Mouse (Mus musculus) embryonic facial prominence, embryonic 13.5 days (tissue): ENCODE data around the gene Serpina3n. TPM values are rescaled to one million over a fixed set of nuclear protein-coding genes. Genes with fewer than 3 reads are reported as not detected.

Source experiments
- ATAC-seq: fragments of 200-750 bp; cut with Nextera tagmentation; 2 replicates; pipeline ENCODE4 v1.8.0; 2017; ENCODE audit warnings: low read depth; ENCODE audit not compliant: insufficient number of reproducible peaks, insufficient read depth, low FRiP score, low TSS enrichment
- H3K27ac ChIP-seq: fragments of 300-500 bp; sonication (generic); 2 replicates; pipeline ENCODE4 v1.5.1; 2015; ENCODE audit warnings: moderate library complexity, mild to moderate bottlenecking, inconsistent platforms
- H3K27me3 ChIP-seq: fragments of 300-500 bp; sonication (generic); 2 replicates; pipeline ENCODE4 v1.6.1; 2015; ENCODE audit warnings: mild to moderate bottlenecking, inconsistent platforms
- H3K36me3 ChIP-seq: fragments of 300-500 bp; sonication (generic); 2 replicates; pipeline ENCODE4 v1.6.1; 2015; ENCODE audit warnings: mild to moderate bottlenecking, inconsistent platforms
- H3K4me1 ChIP-seq: fragments of 300-500 bp; sonication (generic); 2 replicates; pipeline ENCODE4 v1.6.1; 2015; ENCODE audit warnings: inconsistent platforms
- H3K4me2 ChIP-seq: fragments of 300-500 bp; sonication (generic); 2 replicates; pipeline ENCODE4 v1.6.1; 2015; ENCODE audit warnings: moderate library complexity, mild to moderate bottlenecking, inconsistent platforms
- H3K4me3 ChIP-seq: fragments of 300-500 bp; sonication (generic); 2 replicates; pipeline ENCODE4 v1.5.1; 2015; ENCODE audit warnings: mild to moderate bottlenecking, inconsistent platforms
- H3K9ac ChIP-seq: fragments of 300-500 bp; sonication (generic); 2 replicates; pipeline ENCODE4 v1.6.1; 2015; ENCODE audit warnings: mild to moderate bottlenecking, inconsistent platforms
- H3K9me3 ChIP-seq: fragments of 300-500 bp; sonication (generic); 2 replicates; pipeline ENCODE4 v1.6.1; 2016; ENCODE audit warnings: inconsistent platforms
- WGBS: fragments of 180-500 bp; shearing (Covaris S2); methylation state at CpG from one replicate; pipeline ENCODE4 v1.1.7; 2015; ENCODE audit warnings: mixed read lengths; 5-methylcytosine and 5-hydroxymethylcytosine counted together
- polyA plus RNA-seq: library from polyadenylated mRNA; unstranded; fragments of >200 nt; fragmentation: Nextera tagmentation; extraction: Ambion mirVana; gene quantifications from 2 replicates; pipeline ENCODE4 v1.2.1, GENCODE M21; 2015

Gene Serpina3n
- polyA plus RNA-seq, 1 experiment from 2014 or later: not detected

DNA sequence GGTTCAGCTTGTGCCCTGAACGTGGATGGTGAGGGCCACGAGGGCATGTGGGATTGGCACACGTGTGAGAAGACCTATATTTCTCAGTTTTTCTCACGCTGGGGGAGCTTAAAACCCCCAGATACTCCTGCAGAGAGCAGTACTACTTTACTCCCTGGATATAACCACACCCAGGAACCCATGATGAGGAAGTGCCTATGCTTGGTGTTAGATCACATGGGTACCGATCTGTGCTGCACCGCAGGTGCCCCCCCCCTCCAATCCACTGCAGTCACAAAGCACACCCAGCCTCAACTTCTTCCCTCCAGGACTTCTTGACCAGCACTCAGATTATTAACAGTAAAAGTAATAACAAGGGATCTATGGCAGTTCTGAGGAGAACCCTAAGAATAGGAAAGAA lies 6.0 kb downstream of the Serpina3n start:
- Histone ChIP-seq H3K4me3 (no peak overlapping the region), H3K36me3 (no peaks in the 10 kb centered on the region), H3K27me3 (peaks cover 3% of the 10 kb centered on the region; the same call in 1 of the 2 replicates), H3K4me2 (no peak overlapping the region), H3K9me3 (no peaks in the 10 kb centered on the region), H3K9ac (no peak overlapping the region), H3K4me1 (peaks cover 5% of the 10 kb centered on the region; the same call in 1 of the 2 replicates), H3K27ac (no peak overlapping the region)
- ATAC-seq: no peak
- WGBS: 85% methylated on average over 6 of the region's 6 CpGs

DNA sequence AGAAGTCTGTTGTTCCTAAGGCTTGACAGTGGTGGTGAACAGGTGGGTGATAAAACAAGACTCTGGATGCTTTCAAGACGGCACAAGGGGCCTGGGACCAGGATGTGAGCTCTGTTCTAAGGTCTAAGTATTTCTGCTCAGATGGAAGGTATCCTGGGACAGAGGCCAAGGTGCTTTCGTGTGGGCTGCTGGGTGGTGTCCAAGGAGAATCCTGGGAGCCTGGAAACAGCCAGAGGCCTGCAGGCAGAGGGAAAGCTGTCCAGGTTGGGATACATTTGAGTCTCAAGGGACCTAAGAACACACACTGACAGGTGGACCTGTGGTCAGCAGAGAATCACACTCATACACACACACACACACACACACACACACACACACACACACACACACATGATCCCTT lies 8.0 kb downstream of the Serpina3n start:
- ATAC-seq: no peak
- H3K4me3 ChIP-seq: no peak overlapping the region
- no peak overlapping the region for H3K27ac ChIP-seq
- no peak overlapping the region for H3K4me2 ChIP-seq
- no peaks in the 10 kb centered on the region for H3K27me3 ChIP-seq
- peaks cover 5% of the 10 kb centered on the region; the same call in 1 of the 2 replicates for H3K4me1 ChIP-seq
- no peaks in the 10 kb centered on the region for H3K36me3 ChIP-seq
- H3K9ac ChIP-seq: no peak overlapping the region
- WGBS: 70% methylated on average over 2 of the region's 2 CpGs
- no peaks in the 10 kb centered on the region for H3K9me3 ChIP-seq

DNA sequence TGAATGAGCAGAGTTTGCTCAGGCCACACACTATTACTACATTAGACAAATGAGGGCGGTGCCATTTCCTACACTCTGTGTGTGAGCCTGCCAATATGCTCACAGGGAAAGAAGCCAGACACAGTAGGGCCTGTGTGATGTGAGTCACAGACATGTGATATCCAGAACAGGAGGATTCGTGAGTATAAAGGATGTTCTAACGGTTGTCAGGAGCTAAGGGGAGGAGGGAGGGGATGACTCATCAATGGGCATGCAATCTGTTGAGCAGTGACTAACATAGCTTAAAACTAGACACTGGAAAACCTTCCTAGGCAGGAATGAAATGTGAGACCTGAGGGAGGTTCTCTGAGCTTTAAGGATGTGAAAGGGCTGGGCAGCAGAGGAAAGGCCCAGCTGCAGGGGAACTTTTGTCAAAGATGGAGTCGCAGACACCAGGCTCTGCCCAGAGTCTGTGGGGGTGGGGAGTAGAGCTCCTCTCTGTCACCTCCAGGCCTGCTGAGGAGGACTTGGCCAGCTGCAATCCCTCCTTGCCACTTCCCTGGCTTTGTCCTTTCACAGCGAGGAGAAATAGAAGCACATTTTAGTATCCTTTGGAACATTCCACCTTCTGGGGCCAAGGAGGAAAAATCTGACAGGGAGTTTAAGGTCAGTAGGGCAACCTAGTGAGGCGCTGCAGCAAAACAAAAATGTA lies 9.2 kb downstream of the Serpina3n start:
- no peaks in the 10 kb centered on the region for H3K36me3 ChIP-seq
- no peak overlapping the region for H3K4me3 ChIP-seq
- no peak overlapping the region for H3K9ac ChIP-seq
- H3K4me2 ChIP-seq: no peak overlapping the region
- H3K27me3 ChIP-seq: no peaks in the 10 kb centered on the region
- H3K4me1 ChIP-seq: peaks cover 5% of the 10 kb centered on the region; the same call in 1 of the 2 replicates
- 40% methylated on average over 6 of the region's 6 CpGs for WGBS
- no peak for ATAC-seq
- H3K9me3 ChIP-seq: no peaks in the 10 kb centered on the region
- H3K27ac ChIP-seq: no peak overlapping the region

DNA sequence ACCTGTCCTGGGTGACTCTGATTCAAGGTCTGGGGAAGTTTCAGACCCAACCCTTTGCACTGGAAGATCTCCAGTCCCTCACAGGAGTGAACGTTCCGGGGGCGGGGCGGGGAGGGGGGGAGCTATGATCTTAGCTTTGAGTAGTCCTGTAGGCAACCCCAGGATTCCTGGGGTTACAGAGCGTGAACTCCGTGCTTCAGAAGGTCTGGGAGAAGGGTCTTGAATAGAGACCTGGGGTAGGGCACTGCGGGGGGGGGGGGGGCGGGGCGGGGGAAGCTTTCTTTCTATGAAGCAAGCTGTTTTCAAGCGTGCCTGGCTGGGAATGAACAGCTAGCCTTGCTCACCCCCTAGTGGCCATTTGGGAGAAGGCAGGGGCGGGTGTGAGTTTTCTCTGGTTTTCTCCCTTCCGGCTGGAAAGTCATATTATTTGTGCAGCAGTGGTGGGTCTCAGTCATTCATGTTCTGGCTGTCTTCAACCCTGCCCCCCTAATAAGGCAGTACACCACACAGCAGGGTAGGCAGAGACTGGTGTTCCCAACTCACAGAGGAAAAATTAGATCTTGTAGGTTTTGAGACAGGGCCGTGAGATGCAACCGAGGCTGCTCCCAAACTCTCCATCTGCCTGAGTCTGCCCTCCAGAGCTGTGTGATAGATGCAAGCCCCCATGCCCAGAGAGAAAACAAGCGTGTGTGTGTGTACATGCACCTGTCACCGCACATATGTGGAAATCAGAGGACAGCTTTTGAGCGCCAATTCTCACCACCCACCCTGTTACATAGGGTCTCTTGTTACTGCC lies 12.0 kb downstream of the Serpina3n start:
- WGBS: 18% methylated on average over 15 of the region's 17 CpGs
- H3K4me2 ChIP-seq: peak overlapping the region; percentile 57
- H3K9me3 ChIP-seq: no peaks in the 10 kb centered on the region
- no peak overlapping the region for H3K27ac ChIP-seq
- no peaks in the 10 kb centered on the region for H3K27me3 ChIP-seq
- no peaks in the 10 kb centered on the region for H3K36me3 ChIP-seq
- peak overlapping the region; percentile 30 for H3K4me3 ChIP-seq
- no peak for ATAC-seq
- H3K4me1 ChIP-seq: peaks cover 5% of the 10 kb centered on the region; the same call in 1 of the 2 replicates
- no peak overlapping the region for H3K9ac ChIP-seq

DNA sequence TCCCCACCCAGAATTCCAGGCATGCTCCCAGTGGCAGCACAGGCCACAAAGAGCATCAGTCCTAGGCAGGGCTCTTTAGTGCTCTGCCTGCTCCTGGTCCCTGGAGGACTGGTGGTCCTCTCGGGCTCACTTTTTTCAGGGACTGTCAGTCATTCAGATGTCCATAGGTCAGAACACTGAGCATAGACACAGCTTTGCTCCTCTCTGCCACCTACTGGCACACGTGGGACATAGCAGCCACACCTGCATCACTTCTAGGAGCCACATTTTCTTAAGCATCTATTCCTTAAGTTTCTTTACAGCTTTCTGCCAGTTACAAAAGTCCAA lies 12.6 kb downstream of the Serpina3n start:
- Histone ChIP-seq H3K27ac (no peak overlapping the region), H3K4me2 (no peak overlapping the region), H3K9ac (no peak overlapping the region), H3K9me3 (no peaks in the 10 kb centered on the region), H3K4me3 (no peak overlapping the region), H3K27me3 (no peaks in the 10 kb centered on the region), H3K4me1 (peaks cover 5% of the 10 kb centered on the region; the same call in 1 of the 2 replicates), H3K36me3 (no peaks in the 10 kb centered on the region)
- ATAC-seq: 0 out of 2 replicates have a peak, but pooled peaks have one; percentile 23
- 9% methylated on average over 2 of the region's 2 CpGs for WGBS

DNA sequence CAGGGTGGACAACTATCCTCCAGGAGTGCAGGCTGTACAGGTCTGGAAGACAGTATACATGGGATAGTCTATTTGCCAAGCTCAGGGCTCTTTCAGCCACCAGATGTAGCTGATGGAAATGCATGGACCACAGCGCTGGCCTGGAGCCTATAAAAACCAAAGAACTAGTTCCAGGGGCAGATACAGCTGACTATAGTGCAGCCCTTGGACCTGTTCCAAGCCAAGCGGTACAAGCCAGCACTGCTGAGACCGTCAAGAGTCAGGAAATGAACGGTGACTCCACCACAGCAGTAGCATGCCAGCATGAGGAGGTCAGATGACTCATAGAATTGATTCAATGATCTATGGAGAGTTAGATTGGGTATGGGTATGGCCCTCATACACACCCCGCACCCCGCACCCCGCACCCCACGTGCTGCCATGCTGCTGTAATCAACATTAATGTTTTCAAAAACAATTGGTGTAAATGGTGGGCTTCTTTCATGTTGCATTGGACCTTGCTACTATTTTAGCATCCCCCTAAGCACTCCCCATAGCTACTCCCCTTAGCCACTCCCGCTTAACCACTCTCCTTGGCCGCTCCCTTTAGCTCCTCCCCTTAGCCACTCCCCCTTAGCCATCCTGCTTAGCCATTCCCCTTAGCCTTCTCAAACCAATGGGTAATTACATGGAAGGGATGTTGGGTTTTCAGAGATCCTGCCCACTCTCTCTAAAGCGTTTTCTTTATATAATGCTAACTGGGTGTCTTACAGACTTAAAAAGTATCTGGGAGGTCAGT lies 16.3 kb downstream of the Serpina3n start:
- H3K4me1 ChIP-seq: no peaks in the 10 kb centered on the region
- no peak overlapping the region for H3K9ac ChIP-seq
- no peak for ATAC-seq
- no peak overlapping the region for H3K4me3 ChIP-seq
- H3K27ac ChIP-seq: no peak overlapping the region
- no peaks in the 10 kb centered on the region for H3K9me3 ChIP-seq
- no peaks in the 10 kb centered on the region for H3K27me3 ChIP-seq
- H3K4me2 ChIP-seq: no peak overlapping the region
- 72% methylated on average over 11 of the region's 11 CpGs for WGBS
- no peaks in the 10 kb centered on the region for H3K36me3 ChIP-seq

DNA sequence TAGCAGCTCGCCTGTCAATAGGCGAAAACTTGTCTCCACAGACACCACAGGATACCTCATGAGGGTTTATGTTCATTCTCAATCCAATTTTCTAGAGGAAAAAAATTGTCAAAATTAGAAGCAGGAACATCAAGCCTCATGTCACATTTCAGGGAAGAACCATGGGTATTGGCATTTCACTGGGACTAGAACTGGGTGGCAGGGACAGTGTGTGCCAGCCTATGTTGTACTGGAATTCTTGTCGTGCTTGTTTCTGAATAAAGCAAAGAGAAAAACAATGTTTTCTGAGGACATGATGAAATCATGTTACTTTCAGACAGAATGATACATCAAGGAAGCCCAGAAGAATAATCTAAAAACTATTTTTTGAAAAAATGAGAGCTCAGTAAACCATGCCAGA lies 19.1 kb downstream of the Serpina3n start:
- no peaks in the 10 kb centered on the region for H3K27me3 ChIP-seq
- WGBS: 73% methylated on average over 3 of the region's 3 CpGs

DNA sequence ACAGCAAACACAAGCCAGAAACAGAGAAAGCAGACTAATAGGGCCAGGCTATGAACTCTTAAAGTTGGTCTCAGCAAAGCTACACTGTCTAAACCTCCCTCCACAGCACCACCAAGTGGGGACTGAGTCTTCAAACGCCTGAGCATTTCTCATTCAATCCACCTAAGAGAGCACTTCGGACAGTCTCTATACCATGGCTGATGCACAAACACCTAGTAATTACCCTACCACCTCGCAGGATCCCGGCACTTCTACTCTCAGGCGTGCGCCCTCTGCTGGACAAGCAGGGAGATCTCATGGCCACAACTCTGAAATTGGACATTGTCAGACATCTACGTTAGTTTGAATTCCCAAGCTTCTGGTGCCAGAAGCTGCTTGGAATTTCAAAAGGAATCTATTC lies 20.4 kb downstream of the Serpina3n start:
- no peak for ATAC-seq

More for the DNA sequence above, 19.1 kb downstream of the Serpina3n start:
- H3K36me3 ChIP-seq: no peaks in the 10 kb centered on the region
- no peak overlapping the region for H3K9ac ChIP-seq
- H3K4me1 ChIP-seq: no peaks in the 10 kb centered on the region
- H3K4me2 ChIP-seq: no peak overlapping the region
- no peak overlapping the region for H3K27ac ChIP-seq
- no peaks in the 10 kb centered on the region for H3K9me3 ChIP-seq
- H3K4me3 ChIP-seq: no peak overlapping the region
- no peak for ATAC-seq

DNA sequence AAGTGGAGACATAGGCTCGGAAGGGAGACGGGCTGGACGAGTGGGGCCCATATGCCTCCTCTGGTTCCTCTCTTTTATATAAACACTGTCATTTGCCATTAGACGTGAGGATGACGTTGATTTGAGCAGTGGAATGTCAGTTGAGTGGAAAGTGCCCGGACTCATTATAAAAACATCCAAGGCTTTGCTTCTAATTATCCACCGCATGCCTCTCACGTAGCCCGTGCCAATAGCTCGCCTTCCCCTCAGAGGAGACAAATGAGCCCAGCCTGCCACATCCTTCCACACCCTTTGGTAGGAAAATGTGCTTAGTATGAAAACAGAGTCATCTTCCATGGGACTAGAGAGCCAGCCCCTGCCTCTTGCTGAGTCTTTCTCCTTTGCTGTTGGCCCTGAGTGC lies 24.8 kb downstream of the Serpina3n start:
- Histone ChIP-seq H3K36me3 (no peaks in the 10 kb centered on the region), H3K9ac (no peak overlapping the region), H3K4me3 (no peak overlapping the region), H3K9me3 (no peaks in the 10 kb centered on the region), H3K27ac (no peak overlapping the region), H3K4me1 (no peaks in the 10 kb centered on the region), H3K27me3 (0 out of 2 replicates have a peak, but pooled peaks cover 3% of the 10 kb centered on the region), H3K4me2 (no peak overlapping the region)
- 34% methylated on average over 10 of the region's 10 CpGs for WGBS
- ATAC-seq: no peak; the same call in 1 of the 2 replicates

More for the DNA sequence above, 20.4 kb downstream of the Serpina3n start:
- H3K4me3 ChIP-seq: no peak overlapping the region
- no peaks in the 10 kb centered on the region for H3K36me3 ChIP-seq
- 4% methylated on average over 7 of the region's 7 CpGs for WGBS
- H3K27me3 ChIP-seq: no peaks in the 10 kb centered on the region
- H3K9ac ChIP-seq: no peak overlapping the region
- H3K9me3 ChIP-seq: no peaks in the 10 kb centered on the region
- H3K27ac ChIP-seq: no peak overlapping the region
- no peak overlapping the region for H3K4me2 ChIP-seq
- no peaks in the 10 kb centered on the region for H3K4me1 ChIP-seq

DNA sequence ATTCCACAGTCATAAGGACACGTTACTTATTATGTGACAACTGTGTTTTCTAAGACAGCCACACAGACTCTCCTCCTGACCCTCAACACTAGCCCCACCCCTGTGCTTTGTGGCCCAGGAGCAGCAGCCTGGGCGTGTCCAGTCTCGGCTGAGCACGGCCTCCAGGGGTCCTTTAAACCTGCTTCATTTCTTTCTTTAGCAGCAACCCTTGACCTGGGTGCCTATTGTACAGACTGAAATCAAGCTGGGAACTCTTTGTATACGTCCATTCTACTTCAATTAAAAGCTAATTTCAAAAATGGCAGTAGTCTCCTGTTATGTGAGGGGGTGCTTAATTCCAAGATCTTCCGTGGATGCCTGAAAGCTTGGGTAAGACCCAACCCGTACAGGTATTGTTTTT lies 26.7 kb downstream of the Serpina3n start:
- peaks cover 9% of the 10 kb centered on the region; the same call in 1 of the 2 replicates for H3K27me3 ChIP-seq
- H3K9ac ChIP-seq: no peak overlapping the region
- no peak overlapping the region for H3K4me2 ChIP-seq
- no peak overlapping the region for H3K27ac ChIP-seq
- H3K9me3 ChIP-seq: no peaks in the 10 kb centered on the region
- H3K36me3 ChIP-seq: no peaks in the 10 kb centered on the region
- H3K4me3 ChIP-seq: no peak overlapping the region
- 41% methylated on average over 7 of the region's 7 CpGs for WGBS
- ATAC-seq: no peak
- no peaks in the 10 kb centered on the region for H3K4me1 ChIP-seq

DNA sequence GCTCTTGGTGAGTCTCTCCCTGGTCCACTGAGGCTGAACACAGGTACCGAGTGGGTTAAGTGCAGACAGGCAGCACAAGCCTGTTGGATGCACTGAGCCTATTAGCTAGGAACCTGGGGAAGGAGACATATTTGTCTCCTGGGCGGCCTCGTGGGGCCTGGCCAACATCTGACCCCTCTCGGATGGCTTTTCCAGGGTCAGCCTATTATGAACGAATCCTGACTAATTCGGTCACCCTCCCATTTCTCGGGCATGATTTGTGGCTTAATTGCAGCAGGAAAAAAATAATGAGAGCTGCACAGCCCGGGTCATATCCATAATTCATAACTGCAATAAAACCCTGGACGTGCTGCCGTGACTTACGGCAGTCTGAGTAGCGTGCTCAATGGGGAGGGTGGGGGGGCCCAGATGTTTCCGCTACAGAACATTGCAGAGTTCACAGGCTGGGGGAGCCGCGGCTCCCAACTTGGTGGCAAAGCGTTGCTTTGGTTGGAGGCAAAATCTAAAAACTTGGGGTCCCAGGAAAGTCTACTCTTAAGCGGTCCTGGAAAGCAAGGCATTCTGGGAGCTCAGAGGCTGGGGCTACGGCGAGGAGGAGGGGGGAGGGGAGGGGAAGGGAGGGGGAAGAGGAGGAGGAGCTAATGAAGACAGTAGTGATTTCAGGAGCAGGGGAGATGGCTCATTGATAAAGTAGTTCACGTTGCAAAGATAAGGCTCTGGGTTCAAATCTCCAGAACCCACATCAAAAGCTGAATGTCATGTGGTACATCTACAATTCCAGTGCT lies 27.6 kb downstream of the Serpina3n start:
- 76% methylated on average over 20 of the region's 20 CpGs for WGBS
- Histone ChIP-seq H3K27ac (no peak overlapping the region), H3K9ac (no peak overlapping the region), H3K4me3 (no peak overlapping the region), H3K4me1 (no peaks in the 10 kb centered on the region), H3K27me3 (peaks cover 17% of the 10 kb centered on the region), H3K4me2 (no peak overlapping the region), H3K36me3 (no peaks in the 10 kb centered on the region), H3K9me3 (no peaks in the 10 kb centered on the region)
- ATAC-seq: no peak
